17 mouse cellular contexts compared by ENCODE assay signal in the genomic region with DNA sequence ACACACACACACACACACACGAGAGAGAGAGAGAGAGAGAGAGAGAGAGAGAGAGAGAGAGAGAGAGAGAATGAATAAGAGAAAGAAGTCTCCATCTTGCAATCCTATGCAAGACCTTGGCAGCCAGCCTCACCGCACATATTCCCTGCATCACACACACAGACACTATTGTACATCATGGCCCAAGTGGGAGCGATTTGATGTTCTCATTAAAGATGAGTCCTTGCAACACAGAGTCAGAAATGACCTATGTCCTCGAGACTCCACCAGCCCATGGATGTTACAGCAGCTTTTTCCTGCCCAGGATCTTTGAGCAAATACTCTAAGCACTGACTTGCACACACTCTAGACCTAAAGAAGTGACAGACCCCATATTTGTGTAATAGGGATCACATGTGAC.
"Had no signal": no experiment of that assay in that cellular context is flagged by ENCODE, and none has a peak within 500 bp of the region (broad histone marks: within the 10 kb centered on the region; RNA-seq: fewer than 3 reads in every experiment).

No protein-coding gene starts in this region.

- H3K27ac ChIP-seq: liver, embryonic 12.5 days; liver, embryonic 14.5 days; midbrain, embryonic 10.5 days; midbrain, embryonic 12.5 days; neural tube, embryonic 12.5 days; stomach, embryonic 15.5 days; stomach, postnatal 0 days had no signal

- H3K9me3 ChIP-seq: liver, embryonic 12.5 days; midbrain, embryonic 10.5 days; midbrain, embryonic 12.5 days; neural tube, embryonic 12.5 days; stomach, embryonic 15.5 days had no signal

- H3K36me3 ChIP-seq: liver, embryonic 12.5 days; midbrain, embryonic 10.5 days; midbrain, embryonic 12.5 days; neural tube, embryonic 12.5 days; stomach, embryonic 15.5 days had no signal

- H3K4me3 ChIP-seq: liver, embryonic 12.5 days; midbrain, embryonic 10.5 days; midbrain, embryonic 12.5 days; myocyte; neural tube, embryonic 12.5 days; stomach, embryonic 15.5 days had no signal

- H3K9ac ChIP-seq: liver, embryonic 12.5 days; liver, embryonic 14.5 days; midbrain, embryonic 12.5 days; neural tube, embryonic 12.5 days; stomach, embryonic 15.5 days had no signal

- ATAC-seq: liver, embryonic 12.5 days; midbrain, embryonic 16.5 days had no signal

- DNase-seq: lung, adult 18-20 months; lung, postnatal 10 days; lung, postnatal 36 days; midbrain, embryonic 14.5 days; right cerebral cortex, postnatal 14 days; thymus, adult 2 months; thymus, postnatal 25 days; thymus, postnatal 4 days had no signal

- H3K4me1 ChIP-seq: liver, embryonic 12.5 days; midbrain, embryonic 12.5 days; neural tube, embryonic 12.5 days; stomach, embryonic 15.5 days had no signal

- H3K4me2 ChIP-seq: liver, embryonic 12.5 days; midbrain, embryonic 12.5 days; neural tube, embryonic 12.5 days; stomach, embryonic 15.5 days had no signal

- H3K27me3 ChIP-seq: liver, embryonic 12.5 days; midbrain, embryonic 12.5 days; neural tube, embryonic 12.5 days; stomach, embryonic 15.5 days had no signal
